ENCODE assay signal across 23 mouse cellular contexts in genomic region chr3:54886501-54886900, GRCm38 (mm10). TPM values are rescaled to one million over a fixed set of nuclear protein-coding genes. Genes with fewer than 3 reads are reported as not detected.
DNase-seq lines count a peak whose midpoint lies in the region; ATAC-seq and TF ChIP-seq lines count a peak whose summit lies in the region.
"Had no signal": no experiment of that assay in that cellular context is flagged by ENCODE, and none has a peak within 500 bp of the region (broad histone marks: within the 10 kb centered on the region; RNA-seq: fewer than 3 reads in every experiment).

No protein-coding gene starts in this region.

- TF ChIP-seq CTCF in left cerebral cortex, adult 2 months (IDR thresholded peaks at IDR 0.05): no peak

- H3K36me3 ChIP-seq in forebrain, embryonic 11.5 days (ENCODE audit: control insufficient read depth, insufficient read depth, low read length): no peaks in the 10 kb centered on the region
- H3K36me3 ChIP-seq: embryonic facial prominence, embryonic 10.5 days; embryonic facial prominence, embryonic 12.5 days; forebrain, embryonic 12.5 days had no signal

- no peaks in the 10 kb centered on the region for H3K4me1 ChIP-seq in forebrain, embryonic 11.5 days (replicated peaks; ENCODE audit: control insufficient read depth, insufficient read depth, low read length)
- H3K4me1 ChIP-seq: embryonic facial prominence, embryonic 10.5 days; embryonic facial prominence, embryonic 12.5 days; forebrain, embryonic 12.5 days had no signal

- DNase-seq in ES-CJ7 (ENCODE audit: low read depth, low spot score) (peak; percentile 73), R1 (ENCODE audit: low read depth, low spot score) (peak; percentile 83)
- DNase-seq in forebrain, embryonic 11.5 days (ENCODE audit: low spot score): no peak
- DNase-seq in heart, postnatal 10 days: no peak
- DNase-seq in left cerebral cortex, adult 2 months (ENCODE audit: extremely low spot score in 1 of 2, low spot score in 2 of 2): no peak
- DNase-seq: adrenal gland, adult 2 months; adrenal gland, postnatal 10 days; adrenal gland, postnatal 25 days; cerebellum, adult 11 months; cerebellum, adult 18-20 months; cerebellum, adult 8-10 months; cerebellum, adult 9-11 months; cerebellum, postnatal 14 days; cerebellum, postnatal 36 days had no signal

- intact Hi-C loops in heart, postnatal 10 days (cut with DNase I): no loop called here
- intact Hi-C loops in left cerebral cortex, adult 2 months (cut with DNase I): no loop called here

- ATAC-seq in forebrain, embryonic 11.5 days (replicated peaks; ENCODE audit: low FRiP score): no peak
- ATAC-seq: forebrain, embryonic 14.5 days; forebrain, embryonic 16.5 days had no signal

- H3K9ac ChIP-seq in forebrain, embryonic 11.5 days (ENCODE audit: low read length): no peak overlapping the region
- H3K9ac ChIP-seq: embryonic facial prominence, embryonic 12.5 days; forebrain, embryonic 12.5 days had no signal

- no peak overlapping the region for H3K4me3 ChIP-seq in forebrain, embryonic 11.5 days (ENCODE audit: low read depth, low read length)
- H3K4me3 ChIP-seq in left cerebral cortex, adult 2 months: no peak overlapping the region
- H3K4me3 ChIP-seq: embryonic facial prominence, embryonic 10.5 days; embryonic facial prominence, embryonic 12.5 days; forebrain, embryonic 12.5 days had no signal

- H3K27me3 ChIP-seq in forebrain, embryonic 11.5 days (ENCODE audit: control insufficient read depth, insufficient read depth, low read length): no peaks in the 10 kb centered on the region
- H3K27me3 ChIP-seq: embryonic facial prominence, embryonic 12.5 days; forebrain, embryonic 12.5 days had no signal

- no peaks in the 10 kb centered on the region for H3K9me3 ChIP-seq in forebrain, embryonic 11.5 days (ENCODE audit: control insufficient read depth, low read length)
- H3K9me3 ChIP-seq: embryonic facial prominence, embryonic 10.5 days; embryonic facial prominence, embryonic 12.5 days; forebrain, embryonic 12.5 days had no signal

- no peak overlapping the region for H3K27ac ChIP-seq in forebrain, embryonic 11.5 days (ENCODE audit: low read depth, low read length)
- no peak overlapping the region for H3K27ac ChIP-seq in left cerebral cortex, adult 2 months
- H3K27ac ChIP-seq: embryonic facial prominence, embryonic 10.5 days; embryonic facial prominence, embryonic 12.5 days; forebrain, embryonic 12.5 days had no signal

- no peak overlapping the region for H3K4me2 ChIP-seq in forebrain, embryonic 11.5 days (ENCODE audit: low read depth, low read length, severe bottlenecking)
- H3K4me2 ChIP-seq: embryonic facial prominence, embryonic 12.5 days; forebrain, embryonic 12.5 days had no signal

- WGBS in forebrain, embryonic 11.5 days: 76% methylated on average over 2 of the region's 2 CpGs

RNA-seq across cellular contexts. Expression of gene Sertm1, which starts 29.2 kb away (rescaled TPM):
- polyA plus RNA-seq in forebrain, embryonic 11.5 days (2014; fragmentation: Nextera tagmentation; extraction: Ambion mirVana): 0.64 and 0.73 TPM in 2 replicates
- under 1 TPM; 0.14 to 0.35 TPM for total RNA-seq in heart, postnatal 10 days (2021)
- total RNA-seq in left cerebral cortex, adult 2 months (2021): 10 to 100 TPM; 29.1 to 33.0 TPM
- total RNA-seq: adrenal gland, adult 2 months; adrenal gland, postnatal 10 days; adrenal gland, postnatal 25 days; CH12.LX; common myeloid progenitor, adult 5-6 weeks; MEL had no signal
- polyA plus RNA-seq: adrenal gland, adult 2 months; C2C12 had no signal

Comparison
In these comparisons a context has a peak if more than half of its experiments do, and no peak if none do; other contexts are left out.
1. DNase-seq: peak in ES-CJ7 (single experiment) and R1 (single experiment); none in forebrain, embryonic 11.5 days (single experiment), heart, postnatal 10 days (0 of 2) and left cerebral cortex, adult 2 months (0 of 2).
2. RNA of gene Sertm1, which starts 29.2 kb away (total RNA-seq): 29.1 to 33.0 TPM in left cerebral cortex, adult 2 months; 0.14 to 0.35 TPM in heart, postnatal 10 days; every median in the first group is over 10 times any median in the second.